Mouse (Mus musculus) hematopoietic multipotent progenitor cell, adult 10-12 weeks (in vitro differentiated cells): ENCODE data around the gene B230104I21Rik. TPM values are rescaled to one million over a fixed set of nuclear protein-coding genes. Genes with fewer than 3 reads are reported as not detected.

Experiments
- polyA plus RNA-seq: library from polyadenylated mRNA; stranded (reverse); fragments of >175 nt; gene quantifications from 2 replicates; pipeline ENCODE4 v1.2.3, GENCODE M21; 2012; ENCODE audit warnings: low replicate concordance

B230104I21Rik gene
- not detected in 2 replicates for polyA plus RNA-seq

GRCm38 (mm10) chr4:154335761-154336160 lies at the start of gene B230104I21Rik:
B230104I21Rik (plus strand) TSS chr4:154336127.

GRCm38 (mm10) chr4:154301466-154301881 lies 34.5 kb upstream of the B230104I21Rik start, which contains the start of gene Arhgef16:
Arhgef16 (minus strand) TSS chr4:154301676.

Other genes starting within 250 kb of the B230104I21Rik start
- gene Trp73, start 195.9 kb upstream of the B230104I21Rik start, polyA plus RNA-seq = 0.43 and 1.4 TPM in 2 replicates
- gene Wrap73, start 193.8 kb upstream of the B230104I21Rik start, polyA plus RNA-seq = 4.6 and 13.4 TPM in 2 replicates
- 159 and 235 TPM in 2 replicates for gene Tprgl, start 175.5 kb upstream of the B230104I21Rik start, polyA plus RNA-seq
- gene Megf6, start 165.4 kb upstream of the B230104I21Rik start, polyA plus RNA-seq = 0.30 TPM in 1 of 2 replicates, not detected in the other
- 2.5 and 8.0 TPM in 2 replicates for gene Arhgef16, start 34.5 kb upstream of the B230104I21Rik start, polyA plus RNA-seq